Mouse (Mus musculus) megakaryocyte-erythroid progenitor cell, adult 5-6 weeks (primary cell): Measurements from ENCODE around the gene C5ar1. TPM values are rescaled to one million over a fixed set of nuclear protein-coding genes. Genes with fewer than 3 reads are reported as not detected.

ENCODE experiments used
- total RNA-seq, 2 experiments: library from RNA; stranded (forward) in 1 of 2; stranded (reverse) in 1 of 2; fragments of 200-1000, 215-1000 nt in 1 of 2; fragments of >200 nt in 1 of 2; fragmentation: Nextera tagmentation in 1 of 2; gene quantifications; 2 replicates each; pipeline ENCODE4 v1.2.3; 2014 to 2017

The C5ar1 gene
- total RNA-seq, 2 experiments from 2014 or later, result 0.23 TPM; not detected in 1

Other genes with a start within 250 kb of the C5ar1 start
- 12.6 and 21.3 TPM in 2 replicates for gene Bicra, start 211.6 kb downstream of the C5ar1 start, total RNA-seq (2014; fragmentation: Nextera tagmentation)
- 0.15 and 1.8 TPM in 2 replicates for gene Bicra, start 211.6 kb downstream of the C5ar1 start, total RNA-seq (2017)
- not detected in 2 replicates for gene Zfp541, start 197.7 kb downstream of the C5ar1 start, total RNA-seq (2014; fragmentation: Nextera tagmentation)
- gene Zfp541, start 197.7 kb downstream of the C5ar1 start, total RNA-seq (2017), result not detected in 2 replicates
- 92.2 and 111 TPM in 2 replicates for gene Napa, start 161.1 kb downstream of the C5ar1 start, total RNA-seq (2014; fragmentation: Nextera tagmentation)
- 41.1 and 49.5 TPM in 2 replicates for gene Napa, start 161.1 kb downstream of the C5ar1 start, total RNA-seq (2017)
- gene Kptn, start 139.6 kb downstream of the C5ar1 start, total RNA-seq (2014; fragmentation: Nextera tagmentation), result 14.3 and 20.7 TPM in 2 replicates
- 5.1 and 10.5 TPM in 2 replicates for gene Kptn, start 139.6 kb downstream of the C5ar1 start, total RNA-seq (2017)
- 0.07 TPM in 1 of 2 replicates, not detected in the other for gene Slc8a2, start 129.7 kb downstream of the C5ar1 start, total RNA-seq (2014; fragmentation: Nextera tagmentation)
- gene Slc8a2, start 129.7 kb downstream of the C5ar1 start, total RNA-seq (2017), result not detected in 2 replicates
- gene Meis3, start 84.5 kb downstream of the C5ar1 start, total RNA-seq (2014; fragmentation: Nextera tagmentation), result 0.42 and 0.49 TPM in 2 replicates
- not detected in 2 replicates for gene Meis3, start 84.5 kb downstream of the C5ar1 start, total RNA-seq (2017)
- 8.2 and 13.8 TPM in 2 replicates for gene Dhx34, start 37.5 kb downstream of the C5ar1 start, total RNA-seq (2014; fragmentation: Nextera tagmentation)
- 3.6 and 3.7 TPM in 2 replicates for gene Dhx34, start 37.5 kb downstream of the C5ar1 start, total RNA-seq (2017)
- 3.2 and 4.5 TPM in 2 replicates for gene C5ar2, start 15.4 kb downstream of the C5ar1 start, total RNA-seq (2014; fragmentation: Nextera tagmentation)
- 3.5 and 4.0 TPM in 2 replicates for gene C5ar2, start 15.4 kb downstream of the C5ar1 start, total RNA-seq (2017)
- gene Inafm1, start 14.1 kb upstream of the C5ar1 start, total RNA-seq (2014; fragmentation: Nextera tagmentation), result 23.3 and 28.3 TPM in 2 replicates
- gene Inafm1, start 14.1 kb upstream of the C5ar1 start, total RNA-seq (2017), result 14.8 and 18.4 TPM in 2 replicates
- gene Ccdc9, start 27.3 kb upstream of the C5ar1 start, total RNA-seq (2014; fragmentation: Nextera tagmentation), result 57.1 and 65.7 TPM in 2 replicates
- gene Ccdc9, start 27.3 kb upstream of the C5ar1 start, total RNA-seq (2017), result 106 and 110 TPM in 2 replicates
- 1.8 and 2.9 TPM in 2 replicates for gene Bbc3, start 48.9 kb upstream of the C5ar1 start, total RNA-seq (2014; fragmentation: Nextera tagmentation)
- gene Bbc3, start 48.9 kb upstream of the C5ar1 start, total RNA-seq (2017), result 3.1 and 4.4 TPM in 2 replicates
- 132 and 134 TPM in 2 replicates for gene Sae1, start 128.3 kb upstream of the C5ar1 start, total RNA-seq (2014; fragmentation: Nextera tagmentation)
- 478 and 490 TPM in 2 replicates for gene Sae1, start 128.3 kb upstream of the C5ar1 start, total RNA-seq (2017)
- gene Zc3h4, start 141.4 kb upstream of the C5ar1 start, total RNA-seq (2014; fragmentation: Nextera tagmentation), result 60.7 and 66.9 TPM in 2 replicates
- gene Zc3h4, start 141.4 kb upstream of the C5ar1 start, total RNA-seq (2017), result 29.5 and 39.1 TPM in 2 replicates
- gene Tmem160, start 193.2 kb upstream of the C5ar1 start, total RNA-seq (2014; fragmentation: Nextera tagmentation), result 34.3 and 39.2 TPM in 2 replicates
- 16.3 and 16.9 TPM in 2 replicates for gene Tmem160, start 193.2 kb upstream of the C5ar1 start, total RNA-seq (2017)
- not detected in 2 replicates for gene Npas1, start 218.2 kb upstream of the C5ar1 start, total RNA-seq (2014; fragmentation: Nextera tagmentation)
- not detected in 2 replicates for gene Npas1, start 218.2 kb upstream of the C5ar1 start, total RNA-seq (2017)